Mouse (Mus musculus): ENCODE measurements around the gene Faap20. TPM values are rescaled to one million over a fixed set of nuclear protein-coding genes. Genes with fewer than 3 reads are reported as not detected.

Gene Faap20
- total and polyA plus RNA-seq, 3 experiments = 18.6 to 34.4 TPM; not detected in 1

DNA sequence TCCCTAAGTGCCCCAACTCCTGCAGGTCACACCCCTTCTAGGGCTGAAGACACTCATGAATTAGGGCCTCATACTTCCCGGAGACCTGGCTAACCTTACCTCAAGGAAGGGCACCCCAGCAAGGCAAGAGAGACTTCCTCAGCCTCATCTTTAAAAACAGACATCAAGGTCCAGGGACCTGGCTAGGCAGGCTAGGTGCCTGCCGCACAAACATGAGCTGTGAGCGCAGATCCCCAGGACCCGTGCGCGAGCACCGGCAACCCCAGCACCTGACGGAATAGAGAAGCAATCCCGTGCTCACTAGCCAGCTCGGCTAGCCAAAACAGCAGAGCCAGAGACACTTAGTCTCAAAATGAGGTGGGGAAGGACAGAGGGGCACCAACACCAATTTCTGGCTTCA is 34.8 kb upstream of the Faap20 start:
- no peak for DNase-seq (ENCODE audit: low read depth, low spot score)
- TF ChIP-seq CHD1 (IDR thresholded peaks at IDR 0.05; ENCODE audit: low read depth, low read length) = no peak
- no peak for TF ChIP-seq MYC (IDR thresholded peaks at IDR 0.05; ENCODE audit: low read depth, low read length)
- no peak for TF ChIP-seq HCFC1 (IDR thresholded peaks at IDR 0.05; ENCODE audit: low read depth, low read length)
- no peak for TF ChIP-seq POLR2AphosphoS2 (IDR thresholded peaks at IDR 0.05; ENCODE audit: low read length)
- TF ChIP-seq KAT2A (conservative IDR thresholded peaks at IDR 0.05; ENCODE audit: low read depth, low read length) = no peak
- no peak for TF ChIP-seq RAD21 (IDR thresholded peaks at IDR 0.05; ENCODE audit: low read depth, low read length)
- TF ChIP-seq ZKSCAN1 (IDR thresholded peaks at IDR 0.05; ENCODE audit: low read depth, low read length) = no peak
- TF ChIP-seq USF1 (IDR thresholded peaks at IDR 0.05; ENCODE audit: low read depth, low read length) = no peak
- H3K79me2 ChIP-seq (ENCODE audit: control insufficient read depth, insufficient read depth, low read length, poor library complexity) = peaks cover 34% of the 10 kb centered on the region
- H3K27ac ChIP-seq (ENCODE audit: control insufficient read depth, low read depth, low read length) = no peak overlapping the region
- H3K4me3 ChIP-seq (ENCODE audit: control insufficient read depth in 1 of 2, insufficient read depth in 1 of 2, low read depth in 2 of 2, low read length in 2 of 2) = no peak overlapping the region
- no peaks in the 10 kb centered on the region for H3K27me3 ChIP-seq (ENCODE audit: control insufficient read depth in 1 of 2, insufficient read depth in 2 of 2, low read length in 2 of 2)
- no peaks in the 10 kb centered on the region for H3K9me3 ChIP-seq (replicated peaks; ENCODE audit: insufficient read depth, low read length)
- H3K9ac ChIP-seq (ENCODE audit: control insufficient read depth, low read depth, low read length, poor library complexity, severe bottlenecking) = no peak overlapping the region
- H3K4me1 ChIP-seq (ENCODE audit: control insufficient read depth in 1 of 2, insufficient read depth in 2 of 2, low read length in 2 of 2) = peaks cover under 1 to 7% of the 10 kb centered on the region in 2 experiments; a peak in 2 of 4 replicates
- no peaks in the 10 kb centered on the region for H3K36me3 ChIP-seq (ENCODE audit: control insufficient read depth in 1 of 2, insufficient read depth in 2 of 2, low read length in 2 of 2)

DNA sequence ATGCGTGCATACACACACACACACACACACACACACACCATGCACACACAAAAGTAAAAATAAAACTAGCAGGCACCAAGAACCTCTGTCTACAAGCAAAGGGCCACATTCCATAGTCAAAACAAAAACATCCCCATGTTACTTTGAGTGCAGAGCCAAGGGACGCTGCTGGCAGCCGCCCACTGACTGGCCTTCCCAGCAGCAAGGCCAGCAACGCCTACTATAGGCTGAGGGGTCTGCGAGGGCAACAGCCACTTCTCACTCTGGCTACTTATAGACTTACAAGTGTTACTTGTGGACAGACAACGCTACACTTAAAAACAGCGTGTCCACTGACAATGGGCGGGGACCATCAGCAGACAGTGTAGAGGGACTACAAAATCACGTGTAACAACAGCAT is 34.4 kb upstream of the Faap20 start:
- Histone ChIP-seq H3K27me3 (ENCODE audit: control insufficient read depth in 1 of 2, insufficient read depth in 2 of 2, low read length in 2 of 2) (no peaks in the 10 kb centered on the region), H3K9me3 (replicated peaks; ENCODE audit: insufficient read depth, low read length) (no peaks in the 10 kb centered on the region), H3K36me3 (ENCODE audit: control insufficient read depth in 1 of 2, insufficient read depth in 2 of 2, low read length in 2 of 2) (no peaks in the 10 kb centered on the region), H3K4me1 (ENCODE audit: control insufficient read depth in 1 of 2, insufficient read depth in 2 of 2, low read length in 2 of 2) (peaks cover 2 to 11% of the 10 kb centered on the region in 2 experiments; a peak in 3 of 4 replicates), H3K9ac (ENCODE audit: control insufficient read depth, low read depth, low read length, poor library complexity, severe bottlenecking) (no peak overlapping the region), H3K4me3 (ENCODE audit: control insufficient read depth in 1 of 2, insufficient read depth in 1 of 2, low read depth in 2 of 2, low read length in 2 of 2) (no peak overlapping the region), H3K79me2 (ENCODE audit: control insufficient read depth, insufficient read depth, low read length, poor library complexity) (peaks cover 34% of the 10 kb centered on the region), H3K27ac (ENCODE audit: control insufficient read depth, low read depth, low read length) (no peak overlapping the region)
- TF ChIP-seq TBP (IDR thresholded peaks at IDR 0.05; ENCODE audit: low read depth, low read length) = no peak
- no peak for TF ChIP-seq MEF2A (IDR thresholded peaks at IDR 0.05; ENCODE audit: extremely low read depth, insufficient replicate concordance, low read depth, low read length, poor library complexity, severe bottlenecking)
- no peak for TF ChIP-seq ZNF384 (IDR thresholded peaks at IDR 0.05; ENCODE audit: low read depth, low read length)
- TF ChIP-seq KAT2A (conservative IDR thresholded peaks at IDR 0.05; ENCODE audit: low read depth, low read length) = no peak
- no peak for TF ChIP-seq RAD21 (IDR thresholded peaks at IDR 0.05; ENCODE audit: low read depth, low read length)
- no peak for DNase-seq (ENCODE audit: low read depth, low spot score)

DNA sequence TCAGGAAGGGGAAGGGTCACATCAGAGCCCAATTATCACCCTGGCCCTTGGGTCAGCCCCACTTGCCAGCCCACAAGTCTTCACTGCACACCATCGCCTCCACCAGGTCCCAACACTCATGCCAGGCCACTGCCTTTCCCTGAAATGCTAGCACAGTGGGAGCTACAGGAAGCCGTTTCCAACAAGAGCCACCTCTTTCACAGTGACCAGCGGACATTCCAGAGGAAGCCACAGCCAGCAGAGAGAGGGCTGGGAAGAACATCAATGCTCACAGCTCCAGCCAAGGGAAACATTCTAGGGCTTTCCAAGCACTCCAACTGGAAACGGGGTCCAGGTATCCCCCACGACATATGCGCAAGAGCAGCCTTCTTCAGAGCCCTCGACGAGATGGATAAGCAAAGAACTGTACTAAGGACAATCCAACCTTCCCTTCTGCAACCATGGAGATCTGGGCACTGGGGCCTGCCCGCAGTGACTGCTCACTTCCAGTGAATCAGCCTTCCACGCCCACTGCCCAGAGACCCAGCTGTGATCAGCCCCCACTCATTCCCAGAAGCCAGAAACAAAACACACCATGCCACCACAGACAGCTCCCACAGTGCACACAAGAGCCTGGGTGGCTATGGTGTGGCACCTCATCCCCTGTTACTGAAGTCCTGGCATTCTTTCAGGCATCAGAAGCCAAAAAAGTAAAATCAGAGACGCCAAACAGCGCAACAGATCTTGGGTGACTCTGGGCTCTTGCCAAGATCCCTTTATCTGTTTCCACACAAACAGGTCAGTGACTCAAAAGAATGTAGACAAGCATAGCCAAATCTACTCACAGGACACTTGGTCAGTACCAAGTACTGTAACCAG is 33.6 kb upstream of the Faap20 start:
- Histone ChIP-seq H3K4me3 (ENCODE audit: control insufficient read depth in 1 of 2, insufficient read depth in 1 of 2, low read depth in 2 of 2, low read length in 2 of 2) (no peak overlapping the region), H3K9ac (ENCODE audit: control insufficient read depth, low read depth, low read length, poor library complexity, severe bottlenecking) (no peak overlapping the region), H3K36me3 (ENCODE audit: control insufficient read depth in 1 of 2, insufficient read depth in 2 of 2, low read length in 2 of 2) (peaks cover 0 to 4% of the 10 kb centered on the region in 2 experiments; a peak in 2 of 4 replicates), H3K27me3 (ENCODE audit: control insufficient read depth in 1 of 2, insufficient read depth in 2 of 2, low read length in 2 of 2) (no peaks in the 10 kb centered on the region), H3K27ac (ENCODE audit: control insufficient read depth, low read depth, low read length) (no peak overlapping the region), H3K4me1 (ENCODE audit: control insufficient read depth in 1 of 2, insufficient read depth in 2 of 2, low read length in 2 of 2) (peaks cover 10 to 17% of the 10 kb centered on the region in 2 experiments), H3K79me2 (ENCODE audit: control insufficient read depth, insufficient read depth, low read length, poor library complexity) (peaks cover 37% of the 10 kb centered on the region), H3K9me3 (replicated peaks; ENCODE audit: insufficient read depth, low read length) (no peaks in the 10 kb centered on the region)
- peak; percentile 28 for DNase-seq (ENCODE audit: low read depth, low spot score)
- TF ChIP-seq BHLHE40 (IDR thresholded peaks at IDR 0.05; ENCODE audit: borderline replicate concordance, low read depth, low read length) (no peak), JUND (IDR thresholded peaks at IDR 0.05; ENCODE audit: low read depth, low read length) (no peak), NELFE (IDR thresholded peaks at IDR 0.05; ENCODE audit: low read depth, low read length) (no peak), USF1 (IDR thresholded peaks at IDR 0.05; ENCODE audit: low read depth, low read length) (no peak), ETS1 (IDR thresholded peaks at IDR 0.05; ENCODE audit: low read depth, low read length) (no peak), E2F4 (IDR thresholded peaks at IDR 0.05; ENCODE audit: borderline replicate concordance, low read depth, low read length) (no peak), KAT2A (conservative IDR thresholded peaks at IDR 0.05; ENCODE audit: low read depth, low read length) (no peak), HCFC1 (IDR thresholded peaks at IDR 0.05; ENCODE audit: low read depth, low read length) (no peak), GABPA (IDR thresholded peaks at IDR 0.05; ENCODE audit: low read depth, low read length) (no peak), CHD2 (IDR thresholded peaks at IDR 0.05; ENCODE audit: low read length) (no peak), ZNF384 (IDR thresholded peaks at IDR 0.05; ENCODE audit: low read depth, low read length) (no peak), ZKSCAN1 (IDR thresholded peaks at IDR 0.05; ENCODE audit: low read depth, low read length) (no peak), GATA1 (IDR thresholded peaks at IDR 0.05; ENCODE audit: low read depth, low read length) (0 out of 2 replicates have a peak, but pooled peaks have one; percentile 16), ELF1 (IDR thresholded peaks at IDR 0.05; ENCODE audit: low read depth, low read length) (no peak), RCOR1 (IDR thresholded peaks at IDR 0.05; ENCODE audit: low read depth, low read length) (0 out of 2 replicates have a peak, but pooled peaks have one; percentile 31)

Measured in MEL (cell line).